Mouse (Mus musculus) megakaryocyte, embryonic 14.5 days (primary cell): ENCODE data around the gene Olfr553.

Source experiments
- FLI1 ChIP-seq: IDR thresholded peaks from 2 replicates; pipeline ENCODE4 v1.6.1; 2012; ENCODE audit warnings: low read length, inconsistent platforms, mixed read lengths
- GATA1 ChIP-seq: IDR thresholded peaks from 3 replicates; pipeline ENCODE4 v1.6.1; 2012; ENCODE audit warnings: mixed read lengths, low read length, inconsistent platforms, borderline replicate concordance

DNA sequence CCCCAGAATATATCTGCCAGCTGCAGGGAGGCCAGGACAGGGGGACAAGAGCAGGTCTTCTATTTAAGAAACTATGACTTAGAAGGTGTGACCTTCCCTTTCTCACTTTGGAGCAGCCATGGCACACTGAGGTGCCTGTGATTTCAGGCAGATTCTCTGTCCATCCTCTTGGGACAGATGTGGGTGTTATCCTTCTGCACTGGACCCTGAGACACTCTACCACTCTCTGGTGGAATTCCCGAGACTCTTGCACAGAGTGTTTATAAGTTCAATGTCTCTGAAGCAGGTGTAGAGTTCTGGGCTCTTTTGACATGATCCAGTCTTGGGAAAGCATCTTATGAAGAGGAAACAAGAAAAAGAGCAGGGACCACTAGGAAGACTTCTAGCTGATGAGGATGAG, 20.1 kb upstream of the Olfr553 start, which contains the start of gene Olfr554:
- TF ChIP-seq GATA1 = no peak
- no peak for TF ChIP-seq FLI1
